Mouse (Mus musculus) spleen, postnatal 10 days (tissue): ENCODE measurements around the gene BC067074.
"Not testable (repeated sequence)": the region's sequence is repeated elsewhere in the genome, so short reads cannot be mapped to it uniquely, and the experiment has no call there.

Experiments used
- DNase-seq, 2 experiments: peaks; one replicate each; pipeline ENCODE4 v3.0.0; 2021 to 2022; ENCODE audit warnings: low spot score in 2 of 2

The BC067074 gene

GRCm38 (mm10) chr13:113377631-113378030 lies 84.7 kb downstream of the BC067074 start:
- no peak for DNase-seq

DNA sequence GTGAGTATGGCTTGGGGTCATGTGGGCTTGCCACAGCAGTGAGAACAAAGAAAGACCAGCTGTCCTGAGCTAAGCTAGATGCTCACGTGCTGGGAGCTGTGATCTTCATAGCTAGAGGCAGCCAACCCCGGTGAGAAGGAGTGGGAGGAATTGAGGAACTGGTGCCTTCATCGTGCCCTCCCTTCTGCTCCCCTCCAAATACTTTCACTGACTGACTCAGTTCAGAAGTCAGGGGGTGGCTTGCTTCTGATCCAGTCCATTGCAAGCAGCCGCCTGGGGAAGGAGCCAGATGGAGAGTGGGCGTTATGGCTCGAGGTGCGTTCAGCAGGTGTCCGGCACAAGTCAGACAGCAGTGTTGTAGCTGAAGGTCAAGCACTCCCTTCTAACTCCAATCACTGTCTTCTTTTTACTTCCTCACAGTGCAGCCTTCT lies 86.0 kb downstream of the BC067074 start:
- peak in 1 of 2 experiments; percentile 42 for DNase-seq

- no peak for DNase-seq
These were observed 86.9 kb downstream of the BC067074 start for GRCm38 (mm10) chr13:113379766-113380309.

DNA sequence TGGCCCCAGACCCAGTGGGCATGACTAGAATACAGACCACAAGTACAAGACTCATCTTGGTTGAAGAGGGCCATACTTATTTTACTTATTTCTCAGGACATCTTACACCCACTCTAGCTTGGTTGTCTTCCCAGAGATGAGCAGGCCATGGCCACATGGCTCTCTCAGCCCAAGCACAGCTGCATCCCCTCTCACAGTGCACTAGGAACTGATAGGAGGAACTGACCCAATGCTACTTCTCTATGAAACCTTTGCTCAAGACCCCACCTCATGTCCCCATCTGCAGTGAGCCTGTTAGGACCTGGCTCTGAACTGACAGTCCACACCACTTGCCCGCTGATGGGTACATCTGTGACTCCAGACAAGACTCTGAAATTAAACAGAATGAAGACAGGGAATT lies 88.8 kb downstream of the BC067074 start:
- peak in 1 of 2 experiments; percentile 35 for DNase-seq

GRCm38 (mm10) chr13:113382201-113382600 lies 89.2 kb downstream of the BC067074 start:
- DNase-seq: no peak

- DNase-seq: not testable (repeated sequence)
These were observed 89.8 kb downstream of the BC067074 start for GRCm38 (mm10) chr13:113382770-113383169.

- DNase-seq: no peak
These were observed 100.4 kb downstream of the BC067074 start for GRCm38 (mm10) chr13:113393386-113393785.

DNA sequence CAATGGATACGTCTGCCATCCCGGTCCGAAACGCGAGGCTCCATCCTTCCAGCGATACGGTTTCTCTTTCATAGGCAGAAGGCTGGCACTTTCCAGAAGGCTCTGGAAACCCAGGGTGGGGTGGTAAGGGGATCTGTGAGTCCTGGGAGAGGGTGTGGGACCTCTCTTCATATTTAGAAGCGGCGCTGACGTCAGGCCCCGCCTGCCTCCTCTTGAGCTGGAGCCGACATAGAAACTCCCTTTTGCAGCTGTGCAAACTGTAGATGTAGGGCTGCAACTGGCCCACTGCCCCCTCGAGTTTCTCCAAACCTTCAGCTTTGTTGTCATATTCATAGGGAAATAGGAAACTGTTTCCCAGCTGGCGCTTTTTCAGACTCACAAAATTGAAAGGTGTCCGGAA lies 101.6 kb downstream of the BC067074 start:
- DNase-seq: no peak

GRCm38 (mm10) chr13:113397006-113397520 lies 104.1 kb downstream of the BC067074 start:
- no peak for DNase-seq

- DNase-seq: no peak
These were observed 108.5 kb downstream of the BC067074 start for GRCm38 (mm10) chr13:113401373-113402010.

DNA sequence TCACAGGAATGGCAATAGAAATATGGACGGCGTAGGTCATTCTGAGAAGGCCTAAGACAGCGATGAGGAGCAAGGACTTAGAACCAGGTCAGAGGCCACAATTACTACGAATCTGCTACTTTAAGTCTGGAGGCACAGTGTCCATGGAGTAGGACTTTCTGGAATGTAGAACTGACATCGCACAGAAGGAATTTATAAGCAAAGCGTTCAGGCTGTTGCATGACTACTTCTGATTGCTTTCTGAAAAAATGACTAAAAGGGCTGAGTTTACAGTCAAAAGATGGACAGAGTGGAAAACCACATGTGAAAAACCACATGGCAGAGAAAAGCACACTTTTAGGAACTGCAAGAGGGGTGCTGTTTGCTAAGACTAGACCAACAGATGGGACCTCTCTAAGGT lies 110.7 kb downstream of the BC067074 start:
- DNase-seq: no peak

GRCm38 (mm10) chr13:113404172-113404571 lies 111.2 kb downstream of the BC067074 start:
- DNase-seq: no peak

GRCm38 (mm10) chr13:113409941-113410340 lies 117.0 kb downstream of the BC067074 start:
- no peak for DNase-seq

DNA sequence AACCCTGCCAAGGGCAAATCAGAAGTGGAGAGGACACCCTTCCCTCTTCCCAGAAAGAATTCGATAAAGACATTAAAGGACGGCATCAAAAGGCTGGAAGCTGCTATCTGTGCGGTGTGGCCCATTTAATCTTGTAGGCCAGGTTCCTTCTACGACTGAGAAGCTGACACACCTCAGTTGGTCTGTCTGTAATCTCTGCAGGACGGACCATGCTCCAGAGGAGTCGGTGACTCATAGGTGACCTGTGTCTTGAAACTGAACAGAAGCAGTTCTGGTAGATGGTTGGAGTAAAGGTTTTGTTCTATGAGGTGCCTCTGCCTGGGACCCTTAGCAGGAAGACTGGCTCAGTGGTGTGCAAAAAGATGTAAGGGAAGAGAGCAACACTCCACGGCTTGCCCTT lies 122.6 kb downstream of the BC067074 start:
- DNase-seq: no peak

DNA sequence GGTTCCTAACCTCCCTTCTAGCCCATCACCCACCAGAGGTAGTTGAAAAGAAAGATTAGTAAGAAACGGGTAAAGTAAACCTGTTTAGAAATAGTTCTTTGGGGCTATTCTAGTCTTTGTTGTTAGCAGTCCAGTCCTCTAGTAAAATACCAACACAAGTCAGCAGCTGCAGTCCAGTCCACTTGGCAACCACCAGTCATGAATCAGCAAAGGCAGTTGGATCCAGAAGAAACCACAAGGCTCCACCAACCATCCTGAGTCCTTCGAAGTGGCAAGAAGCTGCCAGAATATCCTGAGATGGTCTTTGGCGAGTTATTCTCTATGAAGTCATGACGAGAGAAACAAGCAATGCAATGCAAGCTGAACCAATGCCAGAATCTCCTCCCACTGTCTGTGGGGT lies 124.0 kb downstream of the BC067074 start:
- no peak for DNase-seq

DNA sequence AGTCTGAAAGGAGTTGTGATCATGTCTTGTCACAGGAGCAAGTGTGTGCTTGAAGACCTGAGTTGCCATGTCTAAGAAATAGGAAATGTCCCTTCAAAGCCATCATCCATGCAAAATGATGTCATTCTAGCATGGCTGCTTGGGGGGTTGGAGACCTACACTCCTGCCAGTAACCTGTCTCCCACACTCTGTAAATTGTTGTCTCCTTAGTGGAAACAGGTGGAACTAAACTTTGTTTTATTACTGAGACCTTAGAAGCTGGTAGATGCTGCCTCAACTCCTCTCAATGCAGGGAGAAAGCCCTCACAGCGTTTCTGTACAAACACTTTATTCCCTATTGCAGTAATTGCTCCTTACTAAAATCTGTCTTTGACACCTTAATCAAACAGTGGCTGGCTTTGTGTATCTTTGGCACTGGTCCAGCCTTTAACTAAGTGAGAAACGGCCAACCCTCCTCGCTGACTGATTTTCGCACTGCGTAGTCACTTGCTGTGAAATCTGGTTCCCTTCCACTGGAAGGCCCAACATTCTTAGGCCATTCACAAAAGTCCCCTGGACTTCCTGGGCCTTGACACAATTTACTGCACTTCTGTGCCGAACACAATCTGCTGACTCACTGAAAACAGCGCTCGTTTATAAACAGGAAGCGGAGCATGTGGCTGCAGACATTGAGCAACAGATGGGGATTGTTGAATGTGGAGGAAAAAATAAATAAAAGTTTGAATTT lies 125.0 kb downstream of the BC067074 start:
- DNase-seq: no peak

DNA sequence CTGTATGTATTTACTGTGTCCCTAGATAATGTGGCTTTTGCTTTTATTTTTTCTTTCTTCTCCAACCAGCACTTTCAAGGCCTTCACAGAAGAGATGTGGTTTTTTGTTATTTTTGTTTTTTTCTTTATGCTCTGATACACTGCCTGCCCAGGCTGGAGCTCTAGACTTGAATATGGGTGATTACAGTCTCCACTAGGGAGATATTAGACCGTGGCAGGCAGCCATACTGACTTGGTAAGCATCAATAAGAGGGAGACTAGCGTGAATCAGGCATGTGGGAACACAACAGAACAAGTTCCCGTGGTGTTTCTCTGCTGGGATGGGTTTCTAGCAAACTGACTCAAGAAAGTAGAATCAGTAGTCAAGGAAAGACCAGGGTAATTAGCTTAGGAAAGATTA lies 125.7 kb downstream of the BC067074 start:
- no peak for DNase-seq

DNA sequence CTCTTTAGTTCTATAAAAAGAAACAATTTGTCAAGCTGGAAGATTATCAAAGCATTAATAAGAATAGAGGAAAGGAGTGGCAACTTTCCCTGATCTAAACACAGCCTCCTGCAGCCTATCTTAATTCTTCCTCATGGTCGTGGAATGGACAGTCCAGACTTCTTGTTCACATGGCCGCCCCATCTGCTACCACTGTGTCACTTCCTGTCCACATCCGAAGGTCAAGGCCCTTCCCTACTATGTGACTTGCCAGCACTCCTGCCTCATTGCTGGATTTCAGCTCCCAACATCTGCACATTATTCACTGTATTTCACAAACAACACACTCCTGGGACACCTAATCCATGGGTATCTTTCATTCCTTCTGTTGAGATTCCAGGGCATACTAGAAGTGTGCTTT lies 128.5 kb downstream of the BC067074 start:
- no peak for DNase-seq

GRCm38 (mm10) chr13:113423825-113424224 lies 130.9 kb downstream of the BC067074 start:
- no peak for DNase-seq

DNA sequence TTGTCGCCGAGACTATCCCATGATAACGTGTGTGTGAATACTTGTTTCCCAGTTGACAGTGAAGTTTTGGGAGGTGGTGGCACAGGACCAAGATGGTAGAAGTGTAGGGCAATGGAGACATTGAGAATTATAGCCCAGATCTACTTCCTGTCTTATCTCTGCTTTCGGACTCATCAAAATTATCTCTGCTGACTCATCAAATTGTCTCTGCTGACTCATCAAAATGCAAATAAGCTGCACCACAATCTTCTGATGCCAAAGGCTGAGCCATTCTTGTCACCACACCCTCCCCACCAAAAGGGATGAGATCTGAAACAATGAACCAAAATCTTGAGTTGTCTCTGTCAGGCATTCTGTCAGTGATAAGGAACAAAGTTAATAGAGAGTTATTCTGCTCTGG lies 132.9 kb downstream of the BC067074 start:
- DNase-seq: no peak
